Mouse (Mus musculus) intestine, embryonic 14.5 days (tissue): ENCODE data around the gene Olfr1218. TPM values are rescaled to one million over a fixed set of nuclear protein-coding genes. Genes with fewer than 3 reads are reported as not detected.
"Not testable (repeated sequence)": the region's sequence is repeated elsewhere in the genome, so short reads cannot be mapped to it uniquely, and the experiment has no call there.

ENCODE experiments used
- ATAC-seq: fragments of 200-750 bp; cut with Nextera tagmentation; replicated peaks from 2 replicates; pipeline ENCODE4 v1.8.0; 2017; ENCODE audit warnings: low read depth, moderate number of reproducible peaks, moderate TSS enrichment, moderate library complexity; ENCODE audit not compliant: low FRiP score, low TSS enrichment
- DNase-seq: peaks from one replicate; pipeline ENCODE4 v3.0.0-alpha.2; 2018; ENCODE audit warnings: low spot score
- H3K27ac ChIP-seq: fragments of 300-500 bp; sonication (generic); 2 replicates; pipeline ENCODE4 v1.5.1; 2014; ENCODE audit warnings: low read depth, mild to moderate bottlenecking, control low read depth
- H3K27me3 ChIP-seq: fragments of 300-500 bp; sonication (generic); replicated peaks from 2 replicates; pipeline ENCODE4 v1.6.1; 2014; ENCODE audit warnings: low read length, control low read depth; ENCODE audit not compliant: control insufficient read depth, insufficient read depth
- H3K36me3 ChIP-seq: fragments of 300-500 bp; sonication (generic); 2 replicates; pipeline ENCODE4 v1.6.1; 2014; ENCODE audit warnings: low read length, control low read depth; ENCODE audit not compliant: control insufficient read depth, insufficient read depth
- H3K4me1 ChIP-seq: fragments of 300-500 bp; sonication (generic); replicated peaks from 2 replicates; pipeline ENCODE4 v1.6.1; 2014; ENCODE audit warnings: low read length, control low read depth, mixed read lengths; ENCODE audit not compliant: control insufficient read depth, insufficient read depth
- H3K4me2 ChIP-seq: fragments of 300-500 bp; sonication (generic); 2 replicates; pipeline ENCODE4 v1.6.1; 2014; ENCODE audit warnings: low read length
- H3K4me3 ChIP-seq: fragments of 300-500 bp; sonication (generic); 2 replicates; pipeline ENCODE4 v1.5.1; 2014; ENCODE audit warnings: low read depth, low read length, control low read depth, mixed read lengths
- H3K9ac ChIP-seq: fragments of 300-500 bp; sonication (generic); 2 replicates; pipeline ENCODE4 v1.6.1; 2014; ENCODE audit warnings: mild to moderate bottlenecking, low read length
- H3K9me3 ChIP-seq: fragments of 300-500 bp; sonication (generic); 2 replicates; pipeline ENCODE4 v1.6.1; 2016; ENCODE audit warnings: low read length, control low read depth; ENCODE audit not compliant: control insufficient read depth
- WGBS: fragments of 180-500 bp; shearing (Covaris S2); extraction: QIAGEN DNeasy Blood & Tissue Kit; methylation state at CpG from one replicate; pipeline ENCODE4 v1.1.7; 2014; 5-methylcytosine and 5-hydroxymethylcytosine counted together
- polyA plus RNA-seq: library from polyadenylated mRNA; unstranded; fragments of >200 nt; fragmentation: Nextera tagmentation; extraction: Ambion mirVana; gene quantifications from 2 replicates; pipeline ENCODE4 v1.2.1, GENCODE M21; 2014

Gene Olfr1218
- not detected in 2 replicates for polyA plus RNA-seq

GRCm38 (mm10) chr2:89061087-89061486 is at the start of gene Olfr1218:
Gene Olfr1218 (minus strand): TSS chr2:89061187.
- H3K9ac ChIP-seq = no peak within 1 kb of the TSS
- H3K4me2 ChIP-seq = no peak within 1 kb of the TSS
- ATAC-seq = no peak
- no peak within 1 kb of the TSS for H3K4me3 ChIP-seq
- H3K27me3 ChIP-seq = no peaks in the 10 kb centered on the region
- no peaks in the 10 kb centered on the region for H3K9me3 ChIP-seq
- no peak for DNase-seq
- H3K36me3 ChIP-seq = no peaks in the 10 kb centered on the region
- H3K4me1 ChIP-seq = no peaks in the 10 kb centered on the region
- no peak within 1 kb of the TSS for H3K27ac ChIP-seq

- Histone ChIP-seq H3K9ac (no peak within 1 kb of the TSS), H3K36me3 (no peaks in the 10 kb centered on the region), H3K4me1 (no peaks in the 10 kb centered on the region), H3K4me3 (no peak within 1 kb of the TSS), H3K4me2 (no peak within 1 kb of the TSS), H3K9me3 (no peaks in the 10 kb centered on the region), H3K27me3 (no peaks in the 10 kb centered on the region), H3K27ac (no peak within 1 kb of the TSS)
- WGBS = 68% methylated on average over 3 of the region's 3 CpGs
- ATAC-seq = no peak
- no peak for DNase-seq
Measured at GRCm38 (mm10) chr2:89106735-89107134, 45.7 kb upstream of the Olfr1218 start, which contains the start of gene Olfr1220. Gene Olfr1220 (minus strand): TSS chr2:89106835.

- no peak overlapping the region for H3K4me2 ChIP-seq
- ATAC-seq = no peak
Measured at GRCm38 (mm10) chr2:89105651-89106050, 44.7 kb upstream of the Olfr1218 start.

GRCm38 (mm10) chr2:89093848-89094247 is 32.9 kb upstream of the Olfr1218 start:
- no peak overlapping the region for H3K9ac ChIP-seq
- no peaks in the 10 kb centered on the region for H3K4me1 ChIP-seq
- no peak overlapping the region for H3K27ac ChIP-seq
- no peak overlapping the region for H3K4me2 ChIP-seq
- no peaks in the 10 kb centered on the region for H3K27me3 ChIP-seq
- H3K9me3 ChIP-seq = no peaks in the 10 kb centered on the region
- 95% methylated on average over 1 of the region's 1 CpGs for WGBS
- H3K36me3 ChIP-seq = no peaks in the 10 kb centered on the region
- H3K4me3 ChIP-seq = no peak overlapping the region
- ATAC-seq (no peak), DNase-seq (no peak)

More at GRCm38 (mm10) chr2:89105651-89106050, 44.7 kb upstream of the Olfr1218 start:
- Histone ChIP-seq H3K27ac (no peak overlapping the region), H3K4me1 (no peaks in the 10 kb centered on the region), H3K36me3 (no peaks in the 10 kb centered on the region), H3K9ac (no peak overlapping the region), H3K9me3 (no peaks in the 10 kb centered on the region), H3K27me3 (no peaks in the 10 kb centered on the region), H3K4me3 (no peak overlapping the region)
- DNase-seq = no peak

- H3K4me2 ChIP-seq = no peak within 1 kb of the TSS
- 68% methylated on average over 1 of the region's 1 CpGs for WGBS
- ATAC-seq (no peak), DNase-seq (no peak)
- no peak within 1 kb of the TSS for H3K4me3 ChIP-seq
- no peaks in the 10 kb centered on the region for H3K9me3 ChIP-seq
- H3K27ac ChIP-seq = no peak within 1 kb of the TSS
- H3K9ac ChIP-seq = no peak within 1 kb of the TSS
- no peaks in the 10 kb centered on the region for H3K36me3 ChIP-seq
- H3K4me1 ChIP-seq = no peaks in the 10 kb centered on the region
- no peaks in the 10 kb centered on the region for H3K27me3 ChIP-seq
Measured at GRCm38 (mm10) chr2:89083413-89083812, 22.4 kb upstream of the Olfr1218 start, which contains the start of gene Olfr1219. Gene Olfr1219 (minus strand): TSS chr2:89083513.

- Histone ChIP-seq H3K36me3 (no peaks in the 10 kb centered on the region), H3K4me3 (no peak overlapping the region), H3K4me1 (no peaks in the 10 kb centered on the region), H3K9ac (no peak overlapping the region), H3K27ac (no peak overlapping the region), H3K4me2 (no peak overlapping the region), H3K27me3 (no peaks in the 10 kb centered on the region), H3K9me3 (no peaks in the 10 kb centered on the region)
- ATAC-seq = no peak
- DNase-seq = no peak
Measured at GRCm38 (mm10) chr2:89081487-89081886, 20.5 kb upstream of the Olfr1218 start.

GRCm38 (mm10) chr2:89031965-89032364 is 29.0 kb downstream of the Olfr1218 start, which contains the start of gene Olfr1217:
Gene Olfr1217 (minus strand): TSS chr2:89032065.
- no peaks in the 10 kb centered on the region for H3K4me1 ChIP-seq
- H3K27me3 ChIP-seq = no peaks in the 10 kb centered on the region
- DNase-seq (no peak), ATAC-seq (no peak)
- H3K27ac ChIP-seq = no peak within 1 kb of the TSS
- no peaks in the 10 kb centered on the region for H3K36me3 ChIP-seq
- WGBS = 74% methylated on average over 2 of the region's 2 CpGs
- no peak within 1 kb of the TSS for H3K9ac ChIP-seq
- no peak within 1 kb of the TSS for H3K4me2 ChIP-seq
- no peaks in the 10 kb centered on the region for H3K9me3 ChIP-seq
- H3K4me3 ChIP-seq = no peak within 1 kb of the TSS

- not testable (repeated sequence) for H3K27me3 ChIP-seq, DNase-seq, H3K9me3 ChIP-seq, H3K4me2 ChIP-seq, H3K9ac ChIP-seq, ATAC-seq, H3K4me1 ChIP-seq, H3K36me3 ChIP-seq, H3K27ac ChIP-seq, H3K4me3 ChIP-seq
- WGBS = 72% methylated on average over 3 of the region's 3 CpGs
Measured at GRCm38 (mm10) chr2:89021436-89021835, 39.6 kb downstream of the Olfr1218 start.

- H3K9ac ChIP-seq = no peak within 1 kb of the TSS
- H3K27me3 ChIP-seq = no peaks in the 10 kb centered on the region
- no peaks in the 10 kb centered on the region for H3K9me3 ChIP-seq
- WGBS = 83% methylated on average over 1 of the region's 1 CpGs
- no peak within 1 kb of the TSS for H3K4me3 ChIP-seq
- ATAC-seq (no peak), DNase-seq (no peak)
- H3K4me2 ChIP-seq = no peak within 1 kb of the TSS
- no peaks in the 10 kb centered on the region for H3K4me1 ChIP-seq
- no peaks in the 10 kb centered on the region for H3K36me3 ChIP-seq
- H3K27ac ChIP-seq = no peak within 1 kb of the TSS
Measured at GRCm38 (mm10) chr2:89018240-89018639, 42.7 kb downstream of the Olfr1218 start, which contains the start of gene Olfr1216. Gene Olfr1216 (minus strand): TSS chr2:89018340.
